Mouse (Mus musculus) CH12.LX (cell line): ENCODE measurements around the gene Gm45753. TPM values are rescaled to one million over a fixed set of nuclear protein-coding genes. Genes with fewer than 3 reads are reported as not detected.

Source experiments
- DNase-seq: peaks from one replicate; pipeline ENCODE4 v3.0.0-alpha.2; 2013; ENCODE audit errors: extremely low read depth
- H3K27ac ChIP-seq: 2 replicates; pipeline ENCODE4 v1.5.1; 2012; ENCODE audit warnings: low read depth, mild to moderate bottlenecking, control low read depth, moderate library complexity; ENCODE audit not compliant: insufficient read depth
- H3K27me3 ChIP-seq: replicated peaks from 2 replicates; pipeline ENCODE3; 2012; ENCODE audit warnings: inconsistent platforms
- H3K36me3 ChIP-seq, 2 experiments: replicated peaks in 1 of 2; 2 replicates each; pipeline versions ENCODE3 to v1.6.1; 2012; ENCODE audit warnings: inconsistent platforms in 1 of 2, low read length in 1 of 2, mild to moderate bottlenecking in 1 of 2, mixed read lengths in 1 of 2, moderate library complexity in 1 of 2; ENCODE audit not compliant: control insufficient read depth in 1 of 2, insufficient read depth in 1 of 2
- H3K4me1 ChIP-seq, 2 experiments: 2 replicates each; pipeline ENCODE4 v1.6.1; 2012; ENCODE audit warnings: inconsistent platforms in 1 of 2, moderate library complexity in 1 of 2; ENCODE audit not compliant: insufficient read depth in 2 of 2, control insufficient read depth in 1 of 2
- H3K4me2 ChIP-seq: 2 replicates; pipeline ENCODE4 v1.6.1; 2012; ENCODE audit warnings: low read depth, mild to moderate bottlenecking, control low read depth; ENCODE audit not compliant: poor library complexity, insufficient read depth, severe bottlenecking
- H3K4me3 ChIP-seq, 3 experiments: fragments of 150-350 bp in 1 of 3; sonication (generic) in 1 of 3; replicated peaks in 1 of 3; 2 replicates each; pipeline versions ENCODE3 to v1.5.1; 2011 to 2012; ENCODE audit warnings: low read depth in 2 of 3, low read length in 2 of 3, mild to moderate bottlenecking in 2 of 3, moderate library complexity in 2 of 3, control low read depth in 1 of 3, improper control_type of control experiment in 1 of 3, inconsistent platforms in 1 of 3, mixed read lengths in 1 of 3; ENCODE audit not compliant: poor library complexity in 1 of 3
- H3K79me2 ChIP-seq: replicated peaks from 2 replicates; pipeline ENCODE4 v1.6.1; 2012; ENCODE audit warnings: mild to moderate bottlenecking, moderate library complexity; ENCODE audit not compliant: control insufficient read depth, poor library complexity, insufficient read depth, severe bottlenecking; ENCODE audit errors: extremely low read depth
- H3K9ac ChIP-seq: 2 replicates; pipeline ENCODE4 v1.6.1; 2012; ENCODE audit warnings: low read depth, mild to moderate bottlenecking, control low read depth, moderate library complexity; ENCODE audit not compliant: insufficient read depth
- H3K9me3 ChIP-seq: replicated peaks from 2 replicates; pipeline ENCODE3; 2012; ENCODE audit warnings: low read length, inconsistent platforms, mixed read lengths
- CTCF ChIP-seq, 2 experiments: IDR thresholded peaks in 1 of 2; conservative IDR thresholded peaks in 1 of 2; 2 replicates each; pipeline ENCODE4 v1.5.1; 2011 to 2012; ENCODE audit warnings: low read depth in 2 of 2, low read length in 2 of 2, improper control_type of control experiment in 1 of 2, inconsistent platforms in 1 of 2, mild to moderate bottlenecking in 1 of 2, moderate library complexity in 1 of 2
- E2F4 ChIP-seq: IDR thresholded peaks from 2 replicates; pipeline ENCODE4 v1.6.1; 2011; ENCODE audit warnings: low read depth, low read length, improper control_type of control experiment; ENCODE audit not compliant: insufficient replicate concordance
- ETS1 ChIP-seq: conservative IDR thresholded peaks from 2 replicates; pipeline ENCODE4 v1.6.1; 2012; ENCODE audit warnings: low read depth, mild to moderate bottlenecking, inconsistent platforms, low read length, improper control_type of control experiment, moderate library complexity
- GABPA ChIP-seq: IDR thresholded peaks from 2 replicates; pipeline ENCODE4 v1.6.1; 2012; ENCODE audit warnings: low read depth, low read length, improper control_type of control experiment, inconsistent platforms; ENCODE audit not compliant: insufficient replicate concordance
- HCFC1 ChIP-seq: IDR thresholded peaks from 2 replicates; pipeline ENCODE4 v1.6.1; 2012; ENCODE audit warnings: low read depth, mild to moderate bottlenecking, inconsistent platforms, low read length, improper control_type of control experiment
- MEF2A ChIP-seq: IDR thresholded peaks from 2 replicates; pipeline ENCODE4 v1.6.1; 2014; ENCODE audit warnings: low read depth, mild to moderate bottlenecking, inconsistent platforms, low read length, improper control_type of control experiment, borderline replicate concordance
- MYC ChIP-seq: IDR thresholded peaks from 2 replicates; pipeline ENCODE4 v1.6.1; 2011; ENCODE audit warnings: low read depth, mild to moderate bottlenecking, improper control_type of control experiment, low read length
- NELFE ChIP-seq: IDR thresholded peaks from 2 replicates; pipeline ENCODE4 v1.6.1; 2011; ENCODE audit warnings: low read depth, low read length, improper control_type of control experiment
- POLR2A ChIP-seq: IDR thresholded peaks from 2 replicates; pipeline ENCODE4 v1.6.1; 2011; ENCODE audit warnings: low read depth, mild to moderate bottlenecking, improper control_type of control experiment, low read length
- POLR2AphosphoS2 ChIP-seq: IDR thresholded peaks from 2 replicates; pipeline ENCODE4 v1.6.1; 2011; ENCODE audit warnings: low read depth, low read length, improper control_type of control experiment
- RCOR1 ChIP-seq: conservative IDR thresholded peaks from 2 replicates; pipeline ENCODE4 v1.6.1; 2012; ENCODE audit warnings: low read depth, mild to moderate bottlenecking, inconsistent platforms, low read length, improper control_type of control experiment
- SIN3A ChIP-seq: IDR thresholded peaks from 2 replicates; pipeline ENCODE4 v1.6.1; 2012; ENCODE audit warnings: low read length, improper control_type of control experiment, inconsistent platforms
- SMC3 ChIP-seq: IDR thresholded peaks from 2 replicates; pipeline ENCODE4 v1.6.1; 2011; ENCODE audit warnings: low read depth, low read length, improper control_type of control experiment
- USF2 ChIP-seq: conservative IDR thresholded peaks from 2 replicates; pipeline ENCODE4 v1.6.1; 2011; ENCODE audit warnings: low read depth, low read length, improper control_type of control experiment
- ZKSCAN1 ChIP-seq: IDR thresholded peaks from 2 replicates; pipeline ENCODE4 v1.6.1; 2012; ENCODE audit warnings: low read depth, inconsistent platforms, low read length, improper control_type of control experiment, borderline replicate concordance
- ZMIZ1 ChIP-seq: IDR thresholded peaks from 2 replicates; pipeline ENCODE4 v1.6.1; 2012; ENCODE audit warnings: low read depth, mild to moderate bottlenecking, inconsistent platforms, low read length, improper control_type of control experiment
- ZNF384 ChIP-seq: IDR thresholded peaks from 2 replicates; pipeline ENCODE4 v1.6.1; 2012; ENCODE audit warnings: low read depth, low read length, improper control_type of control experiment, inconsistent platforms
- dilution Hi-C: fragments of 300-500 bp; cut with MboI; formaldehyde crosslinking; loops from 2 replicates; pipeline ENCODE4 v1.14.3; 2020; ENCODE audit warnings: low sequenced_read_pairs; ENCODE audit not compliant: extremely low pct_unique_long_range_greater_than_20kb, extremely low pct_ligation_motif_present
- in situ Hi-C: fragments of 300-500 bp; cut with MboI; formaldehyde crosslinking; loops from 3 replicates; pipeline ENCODE4 v1.14.3; 2019; ENCODE audit warnings: low sequenced_read_pairs, low pct_ligation_motif_present, low pct_unique_long_range_greater_than_20kb, mixed read lengths
- polyA plus RNA-seq: library from polyadenylated mRNA; unstranded; fragments of >175 nt; gene quantifications from 2 replicates; pipeline ENCODE4 v1.2.1, GENCODE M21; 2012; ENCODE audit warnings: low read depth; ENCODE audit not compliant: insufficient read length
- total RNA-seq, 2 experiments: library from RNA; depleted of rRNA; stranded (reverse); fragments of 300-350 nt in 1 of 2; fragments of >200 nt in 1 of 2; gene quantifications; 2 replicates each; pipeline ENCODE4 v1.2.3; 2012 to 2014

Gene Gm45753
- total RNA-seq (2012; rRNA removed) (not detected in 2 replicates), total RNA-seq (2014; rRNA removed) (not detected in 2 replicates), polyA plus RNA-seq (not detected in 2 replicates)

GRCm38 (mm10) chr8:45308366-45308765 lies at the start of gene Gm45753:
Gene Gm45753 (minus strand): TSS chr8:45308466.
- no peak within 1 kb of the TSS for H3K27ac ChIP-seq
- dilution Hi-C loops (no loop called here), in situ Hi-C loops (no loop called here)
- H3K4me3 ChIP-seq: no peak within 1 kb of the TSS
- no peak for DNase-seq
- H3K27me3 ChIP-seq: no peaks in the 10 kb centered on the region
- no peak for TF ChIP-seq ZNF384
- TF ChIP-seq CTCF (conservative IDR thresholded peaks at IDR 0.05 in 1 of 2, IDR thresholded peaks at IDR 0.05 in 1 of 2; ENCODE audit: low read depth in 2 of 2, low read length in 2 of 2): no peak
- no peak for TF ChIP-seq POLR2A
- TF ChIP-seq ETS1: no peak
- TF ChIP-seq RCOR1: no peak
- TF ChIP-seq ZMIZ1: no peak
- no peak for TF ChIP-seq NELFE
- TF ChIP-seq MEF2A: no peak
- no peak for TF ChIP-seq ZKSCAN1
- no peak for TF ChIP-seq HCFC1
- no peak for TF ChIP-seq SMC3
- TF ChIP-seq USF2: no peak
- no peak for TF ChIP-seq SIN3A
- no peak for TF ChIP-seq MYC
- TF ChIP-seq E2F4: no peak
- H3K4me2 ChIP-seq: no peak within 1 kb of the TSS
- H3K9me3 ChIP-seq: peaks cover 2% of the 10 kb centered on the region
- H3K79me2 ChIP-seq: no peaks in the 10 kb centered on the region
- no peak within 1 kb of the TSS for H3K9ac ChIP-seq
- H3K36me3 ChIP-seq: peaks cover 5 to 14% of the 10 kb centered on the region in 2 experiments
- H3K4me1 ChIP-seq: no peaks in the 10 kb centered on the region

GRCm38 (mm10) chr8:45355809-45356208 lies 47.5 kb upstream of the Gm45753 start:
- TF ChIP-seq GABPA (no peak), POLR2AphosphoS2 (no peak)
- TF ChIP-seq, all 38 proteins: peak for 0
- dilution Hi-C loops: no loop called here
- in situ Hi-C loops: no loop called here

More at GRCm38 (mm10) chr8:45355809-45356208, 47.5 kb upstream of the Gm45753 start:
- no peaks in the 10 kb centered on the region for H3K79me2 ChIP-seq
- H3K27ac ChIP-seq: no peak overlapping the region
- H3K9ac ChIP-seq: no peak overlapping the region
- H3K4me1 ChIP-seq: no peaks in the 10 kb centered on the region
- no peaks in the 10 kb centered on the region for H3K27me3 ChIP-seq
- no peak overlapping the region for H3K4me2 ChIP-seq
- no peaks in the 10 kb centered on the region for H3K9me3 ChIP-seq
- DNase-seq: no peak
- H3K4me3 ChIP-seq: no peak overlapping the region
- H3K36me3 ChIP-seq: no peaks in the 10 kb centered on the region
